In the genomic region with DNA sequence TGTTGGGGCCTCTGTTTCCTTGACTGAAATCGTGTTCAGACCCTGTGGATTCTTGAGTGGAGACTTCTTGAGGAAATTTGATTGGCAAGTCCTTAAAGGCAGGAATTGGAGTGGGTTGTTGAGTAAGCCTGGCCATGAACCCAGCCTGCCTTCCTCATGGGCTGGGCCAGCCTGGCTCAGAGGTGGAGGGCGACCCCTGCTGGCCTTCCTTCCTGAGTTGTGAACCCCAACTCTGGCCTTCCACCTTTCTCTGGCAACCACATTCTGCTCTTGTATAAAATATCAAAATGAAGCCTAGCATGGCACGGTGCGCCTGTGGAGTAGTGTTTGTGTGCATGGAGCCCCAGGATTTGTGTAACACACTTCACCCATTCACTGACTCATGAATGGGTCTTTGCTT, we compare ENCODE assay signal across 9 mouse cellular contexts. TPM values are rescaled to one million over a fixed set of nuclear protein-coding genes. Genes with fewer than 3 reads are reported as not detected.
DNase-seq lines count a peak whose midpoint lies in the region; TF ChIP-seq lines count a peak whose summit lies in the region.
"Had no signal": no experiment of that assay in that cellular context is flagged by ENCODE, and none has a peak within 500 bp of the region (broad histone marks: within the 10 kb centered on the region; RNA-seq: fewer than 3 reads in every experiment).

No protein-coding gene starts in this region.

- no peak for TF ChIP-seq POLR2A in lung, adult 2 months (IDR thresholded peaks at IDR 0.05; ENCODE audit: borderline replicate concordance, extremely low read depth, low read depth, low read length)

- H3K4me3 ChIP-seq in lung, adult 2 months (replicated peaks; ENCODE audit: extremely low read depth, low read depth, low read length), result no peak overlapping the region
- H3K4me3 ChIP-seq: heart, embryonic 13.5 days had no signal

- peak; percentile 62 for TF ChIP-seq CTCF in lung, adult 2 months (IDR thresholded peaks at IDR 0.05; ENCODE audit: insufficient read depth, low read length)

- intact Hi-C loops in gastrocnemius, postnatal 36 days (cut with DNase I), result no loop called here

- WGBS in lung, adult 2 months, result 38% methylated on average over 4 of the region's 4 CpGs

- H3K4me1 ChIP-seq in lung, adult 2 months (ENCODE audit: control insufficient read depth, insufficient read depth, low read length), result no peaks in the 10 kb centered on the region
- H3K4me1 ChIP-seq: heart, embryonic 13.5 days had no signal

- peak; percentile 52 for DNase-seq in gastrocnemius, adult 18-20 months (ENCODE audit: low spot score)
- no peak for DNase-seq in gastrocnemius, postnatal 36 days
- DNase-seq in right cerebral cortex, postnatal 4 days, result peak; percentile 50
- no peak for DNase-seq in right cerebral cortex, adult 2 months (ENCODE audit: low spot score in 2 of 2)
- peak; percentile 54 for DNase-seq in embryo, embryonic 11 days
- peak; percentile 52 for DNase-seq in lung, adult 2 months
- DNase-seq in frontal cortex, postnatal 14 days (ENCODE audit: low spot score in 2 of 2), result no peak
- DNase-seq in ovary, postnatal 14 days (ENCODE audit: low spot score), result no peak

RNA-seq across cellular contexts. Expression of a gene that starts 8.5 kb away (rescaled TPM):
- 10 to 100 TPM; 25.9 to 30.7 TPM for total RNA-seq in gastrocnemius, adult 18-20 months (2021)
- total RNA-seq in gastrocnemius, postnatal 36 days (2021), result 10 to 100 TPM; 28.6 to 30.1 TPM
- 10.8 and 16.8 TPM in 2 replicates for polyA plus RNA-seq in lung, adult 2 months (2012; rRNA removed)

Comparison
In these comparisons a context has a peak if more than half of its experiments do, and no peak if none do; other contexts are left out.
1. DNase-seq: peak in gastrocnemius, adult 18-20 months (single experiment), right cerebral cortex, postnatal 4 days (single experiment), embryo, embryonic 11 days (single experiment) and lung, adult 2 months (single experiment); none in gastrocnemius, postnatal 36 days (0 of 2), right cerebral cortex, adult 2 months (0 of 2), frontal cortex, postnatal 14 days (0 of 2) and ovary, postnatal 14 days (single experiment).